Mouse (Mus musculus): ENCODE results near the gene Ppa2.

DNA sequence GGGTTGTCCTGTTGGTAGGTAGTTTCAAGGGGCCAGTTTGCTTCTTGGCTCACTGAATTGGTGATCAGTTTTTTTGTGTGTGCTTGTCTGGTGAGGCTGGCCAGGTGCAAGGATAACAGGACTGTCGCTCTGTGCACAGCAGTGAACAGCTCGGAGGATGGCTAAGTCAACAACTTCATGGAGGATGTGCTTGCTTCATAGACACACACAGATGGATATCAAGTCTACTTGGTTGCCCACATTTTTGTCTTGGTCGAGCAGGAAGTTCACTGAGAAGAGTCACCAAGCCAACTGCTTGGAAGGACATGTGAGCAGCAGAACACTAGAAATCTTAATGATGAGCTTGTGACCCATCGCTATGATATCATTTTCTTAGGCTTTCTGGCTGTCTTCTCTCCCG is 24.8 kb downstream of the Ppa2 start:
- TF ChIP-seq CTCF (IDR thresholded peaks at IDR 0.05; ENCODE audit: low read depth) (no peak), EP300 (IDR thresholded peaks at IDR 0.05; ENCODE audit: low read depth) (no peak)

Measured in heart, postnatal 0 days (tissue).